Mouse (Mus musculus): ENCODE measurements around the gene Slc24a3. TPM values are rescaled to one million over a fixed set of nuclear protein-coding genes. Genes with fewer than 3 reads are reported as not detected.

The Slc24a3 gene
- total RNA-seq, 2 experiments from 2014 or later, result 192 to 218 TPM

DNA sequence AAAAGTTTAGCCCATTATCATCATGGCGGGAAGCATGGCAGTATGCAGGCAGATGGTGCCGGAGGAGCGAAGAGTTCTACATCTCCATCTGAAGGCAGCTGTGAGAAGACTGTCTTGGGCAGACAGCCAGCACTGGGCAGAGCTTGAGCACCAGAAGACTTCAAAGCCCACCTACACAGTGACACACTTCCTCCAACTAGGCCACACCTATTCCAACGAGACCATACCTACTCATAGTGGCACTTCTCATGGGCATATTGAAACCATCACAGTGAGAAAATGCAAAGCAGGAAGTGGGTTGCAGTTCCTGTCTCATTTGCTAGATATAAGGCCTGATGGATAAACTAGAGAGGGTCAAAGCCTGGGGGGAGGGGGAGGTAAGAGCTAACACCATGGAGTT is 29.5 kb downstream of the Slc24a3 start:
- DNase-seq (ENCODE audit: low spot score in 2 of 2), result no peak

DNA sequence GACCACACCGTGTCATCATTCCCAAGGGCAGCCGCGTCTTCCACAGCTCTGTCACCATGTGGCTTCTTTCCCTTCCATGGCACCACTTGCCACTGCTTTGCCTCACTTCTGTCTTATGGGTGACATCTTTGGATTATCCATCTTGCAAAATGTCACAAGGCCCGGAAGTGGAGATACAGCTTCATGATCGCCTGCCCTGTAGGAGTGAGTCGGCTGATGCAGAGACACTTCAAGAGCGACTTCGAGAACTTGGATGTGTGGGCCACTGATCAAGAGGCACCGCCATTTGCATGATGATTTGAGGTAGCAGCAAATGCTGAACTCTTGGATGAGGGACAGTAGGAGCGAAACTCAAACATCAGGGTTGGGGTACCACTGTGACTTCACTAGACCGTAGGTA is 46.0 kb downstream of the Slc24a3 start:
- no peak for DNase-seq (ENCODE audit: low spot score in 2 of 2)

DNA sequence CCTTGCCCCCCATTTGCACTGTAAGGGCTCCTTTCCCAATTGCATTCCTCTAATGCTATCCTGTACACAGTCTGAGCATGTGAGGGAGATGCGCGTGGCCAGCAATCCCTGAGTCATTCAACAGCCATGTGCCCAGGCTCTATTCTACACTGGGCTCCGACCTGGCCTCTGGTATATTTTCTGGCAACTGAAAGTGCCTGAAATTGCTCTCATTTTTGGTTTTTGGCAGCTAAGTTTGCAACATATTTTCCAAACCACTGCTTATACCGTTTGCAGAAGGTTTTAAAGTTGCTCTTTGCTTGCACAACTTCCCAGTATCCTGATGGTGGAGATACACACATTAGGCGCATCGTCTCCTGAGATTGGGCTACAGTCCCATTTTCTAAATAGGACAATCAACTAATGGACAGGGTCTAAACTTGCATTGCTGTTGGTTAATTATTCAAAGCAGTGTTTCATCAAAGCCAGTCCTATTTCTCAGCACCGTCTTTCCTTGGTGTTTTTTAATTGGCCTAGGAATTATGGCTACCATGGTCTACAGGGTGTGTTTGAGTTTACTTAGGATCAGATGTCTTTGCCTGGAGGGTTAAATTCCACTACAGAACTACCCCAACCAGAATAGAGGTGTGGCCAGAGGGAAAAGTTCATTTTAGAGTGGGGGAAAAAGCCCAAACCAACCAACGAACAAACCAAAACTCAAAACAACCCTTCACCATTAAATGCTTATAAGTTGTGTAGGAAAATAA is 46.7 kb downstream of the Slc24a3 start:
- DNase-seq (ENCODE audit: low spot score in 2 of 2), result no peak

DNA sequence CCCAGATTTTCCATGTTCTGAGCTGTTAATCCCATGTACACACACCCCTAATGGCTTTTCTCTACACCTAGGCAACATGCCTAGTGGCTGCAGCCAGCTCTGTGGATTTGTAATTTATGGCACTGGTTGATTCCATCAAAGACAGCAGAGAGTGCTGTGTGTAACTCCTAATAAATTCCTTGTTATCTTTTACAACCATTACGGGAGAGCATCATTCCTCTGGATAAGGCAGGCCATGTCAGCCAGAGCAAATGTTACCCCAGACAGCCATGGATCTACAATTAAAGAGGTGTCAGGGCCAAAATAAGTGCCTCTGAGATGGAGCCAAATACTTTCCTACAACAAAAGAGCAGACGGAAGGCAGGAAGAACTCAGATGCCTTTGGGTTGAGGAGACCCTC is 49.0 kb downstream of the Slc24a3 start:
- no peak for DNase-seq (ENCODE audit: low spot score in 2 of 2)

DNA sequence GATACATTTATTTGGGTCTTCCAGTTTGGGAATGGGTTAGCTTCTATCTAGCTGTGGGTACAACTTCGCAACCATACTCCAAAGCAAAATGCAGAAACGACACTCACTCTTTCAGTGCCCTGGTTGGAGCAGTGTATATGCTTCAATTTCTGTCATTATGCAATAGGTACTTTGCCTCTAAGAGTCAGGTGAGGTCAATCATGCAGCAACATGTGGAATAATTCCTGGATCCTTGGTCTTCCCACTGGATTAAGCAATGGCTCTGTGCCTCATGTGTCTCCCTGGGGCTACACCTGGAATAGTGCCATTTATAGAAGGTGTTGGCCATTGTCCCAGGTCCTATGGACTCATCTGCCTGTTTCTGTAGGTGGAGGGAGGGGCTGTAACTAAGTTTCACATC is 49.9 kb downstream of the Slc24a3 start:
- DNase-seq (ENCODE audit: low spot score in 2 of 2), result no peak

DNA sequence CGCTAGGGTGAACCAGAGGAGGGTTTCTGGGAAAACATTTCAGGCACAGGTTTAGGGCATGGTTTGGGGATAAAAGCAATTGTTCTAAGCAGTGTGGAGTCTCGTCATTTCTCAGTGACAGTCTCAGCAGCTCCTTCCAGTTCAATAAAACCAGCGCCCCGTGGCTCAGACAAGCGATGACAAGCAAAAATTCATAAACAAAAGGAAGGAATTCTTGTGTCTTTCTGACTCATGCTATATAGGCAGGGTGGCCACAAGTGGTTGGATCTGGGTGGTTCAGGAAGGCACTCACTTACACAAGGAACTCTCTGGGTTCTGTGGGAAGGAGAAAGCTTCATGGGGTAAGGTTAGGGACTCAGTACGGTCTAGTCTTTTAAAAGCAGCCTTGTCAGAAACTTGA is 51.7 kb downstream of the Slc24a3 start:
- no peak for DNase-seq (ENCODE audit: low spot score in 2 of 2)

DNA sequence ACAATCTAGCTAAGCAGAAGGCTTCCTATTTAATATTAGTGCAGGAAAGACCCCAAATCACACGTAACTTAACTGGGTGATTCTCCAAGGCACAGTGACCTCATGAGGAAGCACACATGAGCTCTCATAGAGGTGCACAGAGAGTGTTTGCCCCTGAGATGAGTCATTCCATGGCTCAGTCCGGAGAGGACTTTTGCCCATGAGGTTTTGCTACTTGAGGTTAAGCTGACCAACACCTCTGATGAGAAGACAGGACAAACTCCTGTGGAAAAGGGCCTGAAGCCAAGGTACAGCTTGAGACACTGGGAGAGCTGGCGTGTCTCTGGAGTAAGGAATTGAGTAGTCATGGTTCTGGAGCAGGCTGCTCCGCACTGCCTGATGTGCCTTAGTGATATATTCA is 56.1 kb downstream of the Slc24a3 start:
- DNase-seq (ENCODE audit: low spot score in 2 of 2), result no peak

DNA sequence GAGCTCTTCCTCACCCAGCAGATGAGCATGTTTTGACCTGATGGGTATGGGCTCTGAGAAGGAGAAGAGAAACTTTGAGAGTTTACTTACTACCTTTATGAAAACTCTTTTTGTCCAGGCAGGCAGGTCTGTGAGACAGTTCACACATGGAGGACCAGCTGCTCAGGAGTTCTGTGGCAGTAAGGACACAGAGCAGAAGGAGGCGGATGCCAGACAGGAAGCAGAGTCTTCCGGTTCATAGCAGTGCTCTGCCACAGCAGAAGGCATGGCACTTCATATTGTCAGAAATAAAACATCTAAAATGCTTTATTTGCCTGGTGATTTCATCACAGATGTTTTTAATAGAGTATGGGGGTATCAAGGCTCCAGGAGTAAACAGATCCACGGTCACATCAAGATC is 58.1 kb downstream of the Slc24a3 start:
- peak in 1 of 2 experiments; percentile 39 for DNase-seq (ENCODE audit: low spot score in 2 of 2)

DNA sequence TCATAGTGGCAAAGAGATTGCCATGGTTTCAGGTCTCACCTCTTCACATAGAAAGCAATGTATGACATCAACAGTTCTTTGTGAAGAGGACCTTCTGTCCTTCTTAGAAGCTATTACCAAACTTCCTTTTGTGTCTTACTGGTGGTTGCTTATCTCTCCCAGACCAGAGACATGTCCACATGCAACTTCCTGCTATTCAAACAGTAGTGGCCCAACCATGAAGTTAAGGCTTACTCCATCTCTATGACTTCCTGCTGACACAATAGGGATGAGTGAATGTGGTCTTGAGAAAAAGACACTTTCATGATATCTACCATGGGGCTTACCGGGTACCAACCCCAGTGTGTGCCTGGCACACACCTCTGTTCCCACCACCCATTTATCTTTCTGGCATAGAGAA is 58.5 kb downstream of the Slc24a3 start:
- DNase-seq (ENCODE audit: low spot score in 2 of 2), result no peak

DNA sequence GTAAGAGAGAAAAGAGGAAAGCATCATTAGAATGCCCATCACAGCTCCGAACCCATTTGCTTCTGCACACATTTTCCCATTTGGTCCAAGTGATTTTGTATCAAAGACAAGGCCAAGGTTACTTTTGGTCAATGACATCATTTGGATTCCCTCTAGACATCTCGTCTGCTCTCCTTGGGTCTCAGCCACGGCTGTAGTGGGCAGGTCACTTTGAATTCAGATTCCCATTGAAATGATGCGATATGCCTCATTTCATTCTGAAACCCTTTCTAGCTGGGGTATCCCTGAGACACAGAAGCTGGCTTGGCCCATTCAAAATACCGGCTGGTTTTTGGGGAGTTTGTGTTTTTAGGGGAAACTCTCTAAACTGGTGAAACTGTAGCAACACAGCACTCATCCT is 59.8 kb downstream of the Slc24a3 start:
- no peak for DNase-seq (ENCODE audit: low spot score in 2 of 2)

DNA sequence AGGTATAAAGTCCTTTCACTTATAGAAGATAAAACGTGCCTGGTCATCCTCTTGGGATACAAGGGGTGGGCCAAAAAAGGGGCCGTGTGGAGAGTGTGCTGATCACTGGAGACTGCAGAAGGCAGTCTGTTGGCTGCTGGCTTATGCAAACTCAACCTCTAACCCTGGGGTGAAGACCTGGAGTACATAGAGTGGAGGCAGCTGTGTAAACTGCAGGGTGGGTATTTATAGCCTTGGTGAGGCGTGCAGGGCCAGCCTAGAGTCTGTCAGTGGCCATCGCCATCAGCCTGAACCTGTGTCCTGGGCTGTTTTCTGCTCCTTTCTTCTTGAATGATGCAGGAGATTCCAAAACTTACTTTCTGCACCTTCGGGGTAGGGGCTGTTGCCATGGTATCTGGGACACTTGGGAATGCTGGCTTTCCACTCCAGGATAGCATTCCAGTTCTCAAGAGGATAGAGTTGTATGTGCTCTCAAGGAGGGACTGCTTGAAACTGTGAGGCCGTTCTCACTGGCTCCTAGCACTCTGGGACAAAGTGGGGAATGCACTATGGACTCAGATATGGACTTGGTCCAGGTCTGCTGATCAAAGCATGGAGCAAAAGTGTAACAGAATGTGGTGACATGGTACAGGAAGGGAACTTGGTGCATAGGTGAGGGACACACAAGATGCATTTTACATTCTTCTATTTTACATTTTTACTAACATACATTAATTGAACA is 65.4 kb downstream of the Slc24a3 start:
- DNase-seq (ENCODE audit: low spot score in 2 of 2), result no peak

DNA sequence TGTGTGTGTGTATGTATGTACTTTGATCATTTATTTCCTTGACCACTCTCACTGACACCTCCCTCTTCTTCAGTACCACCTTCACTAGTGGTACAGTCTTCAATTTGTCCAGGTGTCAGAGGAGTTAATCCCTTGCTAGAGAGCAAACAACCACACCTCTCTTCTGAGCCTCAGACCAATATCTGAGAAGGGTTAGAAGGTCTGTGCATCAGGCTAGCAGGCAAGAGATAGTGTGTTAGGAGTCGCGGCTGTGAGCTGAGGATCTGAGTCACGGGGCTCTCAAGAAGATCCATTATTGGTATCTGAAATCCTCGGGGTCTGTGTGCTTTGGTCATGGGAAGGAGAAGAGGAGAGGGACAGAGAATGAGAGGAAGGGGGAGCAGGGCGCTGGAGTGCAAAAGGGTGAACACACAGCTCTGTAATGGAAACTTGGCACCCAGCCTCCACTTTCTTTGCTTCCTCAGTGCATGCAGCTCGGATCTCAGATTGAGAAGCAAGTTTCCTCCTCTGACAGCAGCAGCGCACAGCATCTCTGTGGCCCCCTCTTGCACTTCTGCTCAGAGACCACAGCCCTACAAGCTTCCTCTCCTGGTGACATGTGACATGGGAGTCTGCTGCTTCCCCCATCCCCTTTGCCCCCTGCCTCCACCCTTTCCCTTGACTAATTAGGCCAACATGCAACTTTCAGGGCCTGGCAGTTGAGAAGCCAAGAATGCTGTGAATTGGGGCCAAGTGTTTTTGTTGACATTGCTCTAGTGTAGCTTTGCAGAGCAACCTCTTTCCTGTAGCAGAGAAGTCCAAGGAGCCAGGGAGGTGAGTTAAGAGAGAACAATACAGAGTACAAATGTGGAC is 66.2 kb downstream of the Slc24a3 start:
- DNase-seq (ENCODE audit: low spot score in 2 of 2), result peak in 1 of 2 experiments; percentile 69

DNA sequence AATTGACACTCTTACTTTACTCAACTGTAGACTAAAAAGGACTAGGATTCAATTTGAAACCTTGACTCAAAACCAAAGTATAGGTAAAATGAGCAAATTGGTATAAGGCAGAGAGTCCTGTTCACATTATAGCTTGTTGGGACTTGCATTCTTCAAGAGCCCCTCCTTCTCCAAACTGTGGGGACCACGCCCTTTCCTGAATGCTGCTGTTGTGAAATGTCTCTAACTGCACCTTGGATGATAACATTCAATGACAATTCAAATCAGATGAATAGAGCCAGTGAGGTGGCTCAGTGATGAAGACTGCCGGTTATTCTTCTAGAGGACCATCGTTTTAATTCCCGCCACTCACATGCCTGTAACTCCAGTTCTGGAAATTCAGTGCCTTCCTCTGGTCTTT is 78.8 kb downstream of the Slc24a3 start:
- DNase-seq (ENCODE audit: low spot score in 2 of 2), result no peak

DNA sequence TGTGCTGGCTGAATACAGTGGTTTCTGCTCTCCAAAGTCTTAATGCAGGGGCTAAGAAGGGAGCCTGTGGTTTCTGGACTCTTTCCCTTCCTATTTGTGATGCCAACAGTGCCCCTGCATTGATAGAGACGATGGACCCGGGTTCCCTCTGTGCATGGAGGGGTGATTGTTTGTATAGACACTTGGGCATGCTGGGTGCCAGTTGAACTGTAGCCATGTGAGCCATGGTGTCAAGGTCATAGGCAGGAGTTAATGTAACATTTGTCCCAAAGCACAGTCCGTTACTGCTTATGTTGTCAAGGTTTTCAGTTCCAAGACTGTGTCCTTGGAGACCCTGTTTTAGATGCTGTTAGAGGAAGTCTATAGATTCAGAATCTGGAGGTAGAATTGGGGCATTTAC is 80.6 kb downstream of the Slc24a3 start:
- no peak for DNase-seq (ENCODE audit: low spot score in 2 of 2)

DNA sequence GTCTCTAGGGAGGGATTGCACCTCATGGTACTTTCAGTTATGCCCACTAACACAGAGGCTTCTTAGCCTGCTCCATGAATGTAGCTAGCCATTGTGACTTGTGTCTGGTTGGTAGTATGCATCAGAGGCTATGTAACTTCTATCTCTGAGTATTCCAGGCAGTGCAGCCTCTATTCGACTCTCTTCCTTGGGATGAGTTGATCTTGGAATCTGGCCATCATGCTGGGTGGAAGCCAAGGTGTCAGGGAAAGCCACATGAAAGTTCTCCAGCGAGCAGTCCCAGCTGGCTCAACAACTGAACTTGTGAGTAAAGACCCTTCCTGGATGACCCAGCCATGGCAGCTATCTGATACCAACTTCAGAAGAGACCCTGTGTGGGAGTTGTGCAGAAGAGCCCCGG is 89.8 kb downstream of the Slc24a3 start:
- DNase-seq (ENCODE audit: low spot score in 2 of 2), result no peak

DNA sequence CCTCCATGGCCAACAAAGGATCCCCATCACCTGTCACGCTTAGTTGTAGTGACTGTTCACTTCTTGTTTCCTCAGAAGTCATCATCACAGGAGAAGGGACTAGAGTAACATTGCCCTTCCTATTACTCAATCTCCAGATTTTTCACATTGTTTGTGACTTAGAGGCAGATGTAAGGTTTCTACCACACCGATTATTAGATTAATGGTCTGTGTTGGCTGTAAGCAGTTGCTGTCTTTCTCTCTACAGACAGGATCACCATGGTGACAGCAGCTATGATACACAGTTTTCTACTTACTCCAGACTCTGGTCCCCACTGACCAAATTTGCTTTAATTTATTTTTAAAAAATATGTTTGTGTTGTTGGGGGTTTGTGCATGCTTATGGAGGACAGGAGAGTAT is 90.3 kb downstream of the Slc24a3 start:
- no peak for DNase-seq (ENCODE audit: low spot score in 2 of 2)

DNA sequence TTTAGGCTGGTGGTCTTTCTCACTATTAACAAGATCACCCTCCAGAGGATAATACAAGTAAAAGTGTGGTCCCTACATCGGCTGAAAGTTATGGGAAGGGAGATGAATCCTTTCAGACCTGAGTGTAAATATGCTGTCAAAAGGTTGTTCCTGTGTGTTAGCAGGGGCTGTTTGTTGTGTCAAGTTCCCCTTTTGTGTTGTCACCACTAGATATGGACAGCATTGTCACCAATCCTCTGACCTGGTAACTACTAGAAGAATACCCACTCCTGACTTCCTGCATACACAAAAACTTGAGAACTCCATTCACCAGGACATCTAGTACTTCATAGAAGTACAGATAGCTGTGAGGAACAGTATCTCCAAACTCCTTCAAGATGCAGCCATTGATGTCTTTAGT is 93.0 kb downstream of the Slc24a3 start:
- no peak for DNase-seq (ENCODE audit: low spot score in 2 of 2)

DNA sequence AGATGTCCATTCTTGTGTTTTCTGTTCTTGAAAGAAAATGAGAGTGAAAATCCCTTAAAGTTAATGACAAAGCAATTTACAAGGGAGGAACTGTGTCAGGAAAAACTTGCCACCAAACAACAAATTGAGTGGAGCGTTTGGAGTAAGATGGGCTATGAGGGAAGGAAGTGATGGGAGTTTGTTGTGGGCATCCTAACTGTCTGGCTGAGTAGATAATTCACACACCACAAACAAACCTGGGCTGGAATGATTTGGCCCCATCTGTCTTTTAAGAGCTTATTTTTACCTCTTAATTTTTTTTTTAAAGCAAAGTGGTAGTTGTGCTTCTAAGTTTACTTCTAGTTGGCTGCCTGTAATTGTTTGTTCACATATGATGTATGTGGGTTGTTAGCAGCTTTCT is 94.6 kb downstream of the Slc24a3 start:
- no peak for DNase-seq (ENCODE audit: low spot score in 2 of 2)

DNA sequence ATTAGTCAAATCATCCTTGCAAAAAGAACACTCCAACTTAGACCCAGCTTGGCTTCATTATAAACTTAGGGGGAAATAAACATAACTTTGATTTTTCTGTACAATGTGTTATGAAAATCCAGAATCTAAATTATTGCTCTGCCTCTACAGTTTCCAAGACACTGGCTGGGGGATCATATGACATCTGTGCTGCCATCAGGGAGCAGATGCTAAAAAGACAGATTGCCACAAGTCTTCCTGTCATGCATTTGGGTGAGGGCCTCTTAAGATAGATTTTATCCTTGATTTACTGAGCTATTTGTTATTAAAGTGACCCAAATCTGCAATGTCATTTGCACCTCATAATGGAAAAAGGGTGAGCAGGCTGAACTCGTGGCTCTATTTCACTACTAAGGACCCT is 99.2 kb downstream of the Slc24a3 start:
- peak in 1 of 2 experiments; percentile 27 for DNase-seq (ENCODE audit: low spot score in 2 of 2)

DNA sequence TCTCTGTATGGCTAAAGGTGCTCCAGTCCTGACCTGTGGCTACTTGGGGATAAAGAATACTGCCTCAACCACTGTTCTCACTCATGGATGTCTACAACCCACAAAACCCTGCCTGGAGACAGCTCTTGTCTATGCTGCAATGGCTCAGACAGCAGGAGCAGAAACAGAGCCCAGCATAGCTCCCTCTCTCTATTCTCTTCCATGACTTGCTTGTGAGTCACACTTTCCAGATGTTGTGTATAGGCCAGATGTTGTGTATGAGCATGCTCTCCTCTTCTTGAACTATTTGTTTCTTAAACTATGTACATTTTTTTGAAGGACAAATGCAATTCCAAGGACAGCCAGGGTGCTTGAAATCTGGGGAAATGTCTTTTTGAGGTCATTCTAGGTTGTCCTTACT is 101.4 kb downstream of the Slc24a3 start:
- no peak for DNase-seq (ENCODE audit: low spot score in 2 of 2)

DNA sequence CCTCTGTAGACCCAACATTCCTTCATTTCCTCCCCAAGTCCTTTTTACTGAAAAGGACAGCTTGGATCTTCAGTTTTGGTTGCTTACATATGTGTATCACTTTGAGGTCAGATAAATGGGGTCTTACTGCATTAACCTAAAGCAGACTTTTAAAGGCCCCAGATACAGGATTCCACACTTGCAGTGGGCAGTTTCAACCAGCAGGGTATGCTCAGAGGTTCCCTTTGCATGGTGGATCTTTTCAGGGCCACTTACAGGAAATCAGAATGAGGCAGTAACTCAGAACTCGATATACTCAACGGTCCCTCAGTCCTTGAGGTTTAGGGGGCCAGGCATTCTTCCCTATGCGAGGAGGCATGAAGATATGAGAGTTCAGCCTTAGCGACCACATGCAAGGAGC is 101.9 kb downstream of the Slc24a3 start:
- no peak for DNase-seq (ENCODE audit: low spot score in 2 of 2)

All from layer of hippocampus, postnatal 14 days (tissue).